Comparison of ENCODE assay signal across 12 mouse cellular contexts in the genomic region with DNA sequence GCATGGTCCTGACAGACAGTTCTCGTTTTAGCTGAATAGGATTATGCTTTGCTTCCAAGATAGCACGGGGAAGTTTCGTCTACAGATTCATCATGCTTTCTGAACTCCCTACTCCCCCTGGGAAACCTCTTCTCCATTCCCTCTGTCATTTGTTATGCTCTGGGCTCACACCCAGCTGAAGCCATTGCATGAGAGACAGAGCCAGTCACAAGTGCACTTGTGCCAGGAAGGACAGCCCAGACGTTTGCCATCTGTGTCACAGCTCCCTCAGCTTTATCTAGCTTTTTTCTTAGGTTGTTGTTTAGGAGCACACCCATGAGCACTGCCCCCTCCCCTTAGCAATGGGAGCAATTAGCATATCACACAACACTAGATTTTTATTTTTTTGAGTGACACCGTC.
DNase-seq lines count a peak whose midpoint lies in the region; ATAC-seq lines count a peak whose summit lies in the region.
"Had no signal": no experiment of that assay in that cellular context is flagged by ENCODE, and none has a peak within 500 bp of the region (broad histone marks: within the 10 kb centered on the region; RNA-seq: fewer than 3 reads in every experiment).

No protein-coding gene starts in this region.

- H3K4me1 ChIP-seq in midbrain, embryonic 13.5 days (replicated peaks) = peaks cover 13% of the 10 kb centered on the region
- H3K4me1 ChIP-seq in midbrain, embryonic 10.5 days = peaks cover 16% of the 10 kb centered on the region
- no peaks in the 10 kb centered on the region for H3K4me1 ChIP-seq in neural tube, embryonic 15.5 days

- no peak overlapping the region for H3K9ac ChIP-seq in midbrain, embryonic 13.5 days (replicated peaks)
- no peak overlapping the region for H3K9ac ChIP-seq in neural tube, embryonic 15.5 days (replicated peaks)
- H3K9ac ChIP-seq: limb, embryonic 13.5 days had no signal

- peak overlapping the region; percentile 39 for H3K27ac ChIP-seq in midbrain, embryonic 13.5 days
- no peak overlapping the region for H3K27ac ChIP-seq in midbrain, embryonic 10.5 days (replicated peaks)
- H3K27ac ChIP-seq in neural tube, embryonic 15.5 days (replicated peaks) = 0 out of 2 replicates have a peak overlapping the region, but pooled peaks have one; percentile 9
- H3K27ac ChIP-seq: limb, embryonic 13.5 days had no signal

- no peak overlapping the region for H3K4me2 ChIP-seq in midbrain, embryonic 13.5 days (replicated peaks)
- no peak overlapping the region for H3K4me2 ChIP-seq in neural tube, embryonic 15.5 days
- H3K4me2 ChIP-seq: limb, embryonic 13.5 days had no signal

- peak; percentile 55; the same call in 1 of the 2 replicates for ATAC-seq in frontal cortex, adult (ENCODE audit: low TSS enrichment)
- ATAC-seq in midbrain, embryonic 13.5 days = peak; percentile 58; the same call in 1 of the 2 replicates
- ATAC-seq in neural tube, embryonic 15.5 days (ENCODE audit: low FRiP score) = no peak

- H3K36me3 ChIP-seq in midbrain, embryonic 13.5 days = no peaks in the 10 kb centered on the region
- no peaks in the 10 kb centered on the region for H3K36me3 ChIP-seq in midbrain, embryonic 10.5 days
- H3K36me3 ChIP-seq in neural tube, embryonic 15.5 days = no peaks in the 10 kb centered on the region
- H3K36me3 ChIP-seq: limb, embryonic 13.5 days had no signal

- WGBS in midbrain, embryonic 13.5 days = 39% methylated on average over 5 of the region's 5 CpGs
- WGBS in midbrain, embryonic 10.5 days = 78% methylated on average over 5 of the region's 5 CpGs
- 34% methylated on average over 5 of the region's 5 CpGs for WGBS in neural tube, embryonic 15.5 days

- no peak overlapping the region for H3K4me3 ChIP-seq in midbrain, embryonic 13.5 days (replicated peaks)
- no peak overlapping the region for H3K4me3 ChIP-seq in midbrain, embryonic 10.5 days
- H3K4me3 ChIP-seq in neural tube, embryonic 15.5 days (replicated peaks) = no peak overlapping the region
- H3K4me3 ChIP-seq: limb, embryonic 13.5 days had no signal

- H3K27me3 ChIP-seq in midbrain, embryonic 13.5 days = no peaks in the 10 kb centered on the region
- no peaks in the 10 kb centered on the region for H3K27me3 ChIP-seq in midbrain, embryonic 10.5 days (ENCODE audit: low read depth, poor library complexity, severe bottlenecking)
- H3K27me3 ChIP-seq in neural tube, embryonic 15.5 days (replicated peaks) = no peaks in the 10 kb centered on the region
- H3K27me3 ChIP-seq: limb, embryonic 13.5 days had no signal

- H3K9me3 ChIP-seq in midbrain, embryonic 13.5 days = no peaks in the 10 kb centered on the region
- no peaks in the 10 kb centered on the region for H3K9me3 ChIP-seq in midbrain, embryonic 10.5 days (replicated peaks)
- H3K9me3 ChIP-seq in neural tube, embryonic 15.5 days (replicated peaks) = no peaks in the 10 kb centered on the region
- H3K9me3 ChIP-seq: limb, embryonic 13.5 days had no signal

- DNase-seq in frontal cortex, postnatal 36 days (ENCODE audit: low spot score in 2 of 2) = no peak
- no peak for DNase-seq in midbrain, embryonic 10.5 days (ENCODE audit: low spot score)
- peak; percentile 58 to 68 for DNase-seq in heart, adult 9 months (ENCODE audit: low spot score in 2 of 2)
- no peak for DNase-seq in left cerebral cortex, adult 18-20 months (ENCODE audit: low spot score in 2 of 2)
- DNase-seq in spleen, adult 18-20 months = no peak
- DNase-seq: kidney, postnatal 25 days; right cerebral cortex, postnatal 4 days; thymus, postnatal 14 days had no signal

Comparison
In these comparisons a context has a peak if more than half of its experiments do, and no peak if none do; other contexts are left out.
1. DNase-seq: peak in heart, adult 9 months (2 of 2); none in frontal cortex, postnatal 36 days (0 of 2), midbrain, embryonic 10.5 days (single experiment), left cerebral cortex, adult 18-20 months (0 of 2) and spleen, adult 18-20 months (0 of 2).